ENCODE assay signal across 25 mouse cellular contexts in the genomic region with DNA sequence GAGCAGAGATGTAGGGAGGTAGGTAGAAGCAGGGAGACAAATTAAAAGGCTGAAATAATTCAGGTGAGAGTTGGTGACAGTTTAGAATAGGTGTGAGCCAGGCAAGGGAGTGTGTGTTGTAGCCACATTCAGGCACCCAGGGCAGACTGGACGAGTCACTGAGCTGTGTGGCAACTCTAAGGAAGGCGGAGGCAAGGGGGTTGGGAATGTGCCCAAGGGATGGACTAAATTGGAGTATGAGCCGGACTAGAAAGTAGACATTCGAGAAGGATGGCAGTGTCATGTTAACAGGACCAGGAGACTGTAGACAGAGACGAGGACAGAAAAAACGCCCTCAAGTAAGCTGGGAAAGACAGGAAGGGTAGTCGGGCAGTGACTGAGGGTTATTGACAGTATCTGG.
A peak's percentile ranks its signal among the peaks of the same experiment; 100 is the strongest.
DNase-seq lines count a peak whose midpoint lies in the region; ATAC-seq lines count a peak whose summit lies in the region.
"Had no signal": no experiment of that assay in that cellular context is flagged by ENCODE, and none has a peak within 500 bp of the region (broad histone marks: within the 10 kb centered on the region; RNA-seq: fewer than 3 reads in every experiment).

No protein-coding gene starts in this region.

- WGBS in midbrain, embryonic 11.5 days, result 84% methylated on average over 7 of the region's 7 CpGs
- 80% methylated on average over 7 of the region's 7 CpGs for WGBS in midbrain, embryonic 10.5 days

- no peak overlapping the region for H3K4me2 ChIP-seq in midbrain, embryonic 11.5 days
- H3K4me2 ChIP-seq: embryonic facial prominence, embryonic 12.5 days; embryonic facial prominence, embryonic 15.5 days; heart, embryonic 12.5 days; heart, embryonic 15.5 days; hindbrain, embryonic 13.5 days had no signal

- H3K4me3 ChIP-seq in midbrain, embryonic 11.5 days (ENCODE audit: low read depth, low read length), result no peak overlapping the region
- no peak overlapping the region for H3K4me3 ChIP-seq in midbrain, embryonic 10.5 days
- H3K4me3 ChIP-seq: embryonic facial prominence, embryonic 12.5 days; embryonic facial prominence, embryonic 15.5 days; heart, embryonic 12.5 days; heart, embryonic 15.5 days; hindbrain, embryonic 10.5 days; hindbrain, embryonic 13.5 days had no signal

- ATAC-seq in midbrain, embryonic 11.5 days (ENCODE audit: low FRiP score), result no peak
- ATAC-seq: activated CD4-positive, CD25-positive, alpha-beta regulatory T cell, adult 4 months; forebrain, embryonic 14.5 days; forebrain, postnatal 0 days; hindbrain, embryonic 16.5 days; intestine, postnatal 0 days had no signal

- H3K27me3 ChIP-seq in midbrain, embryonic 11.5 days (ENCODE audit: control insufficient read depth, insufficient read depth, low read length), result no peaks in the 10 kb centered on the region
- H3K27me3 ChIP-seq in midbrain, embryonic 10.5 days (ENCODE audit: low read depth, poor library complexity, severe bottlenecking), result no peaks in the 10 kb centered on the region
- H3K27me3 ChIP-seq: embryonic facial prominence, embryonic 12.5 days; embryonic facial prominence, embryonic 15.5 days; heart, embryonic 12.5 days; heart, embryonic 15.5 days; hindbrain, embryonic 13.5 days had no signal

- no peak overlapping the region for H3K27ac ChIP-seq in midbrain, embryonic 11.5 days (ENCODE audit: low read depth, low read length)
- H3K27ac ChIP-seq in midbrain, embryonic 10.5 days (replicated peaks), result no peak overlapping the region
- H3K27ac ChIP-seq: embryonic facial prominence, embryonic 12.5 days; embryonic facial prominence, embryonic 15.5 days; heart, embryonic 15.5 days; hindbrain, embryonic 10.5 days; hindbrain, embryonic 13.5 days had no signal

- no peaks in the 10 kb centered on the region for H3K36me3 ChIP-seq in midbrain, embryonic 11.5 days (ENCODE audit: control insufficient read depth, insufficient read depth, low read length)
- no peaks in the 10 kb centered on the region for H3K36me3 ChIP-seq in midbrain, embryonic 10.5 days
- H3K36me3 ChIP-seq: embryonic facial prominence, embryonic 12.5 days; embryonic facial prominence, embryonic 15.5 days; heart, embryonic 12.5 days; heart, embryonic 15.5 days; hindbrain, embryonic 10.5 days; hindbrain, embryonic 13.5 days had no signal

- H3K9me3 ChIP-seq in midbrain, embryonic 11.5 days (ENCODE audit: control insufficient read depth, low read length), result no peaks in the 10 kb centered on the region
- H3K9me3 ChIP-seq in midbrain, embryonic 10.5 days (replicated peaks), result no peaks in the 10 kb centered on the region
- H3K9me3 ChIP-seq: embryonic facial prominence, embryonic 12.5 days; embryonic facial prominence, embryonic 15.5 days; heart, embryonic 12.5 days; heart, embryonic 15.5 days; hindbrain, embryonic 10.5 days; hindbrain, embryonic 13.5 days had no signal

- DNase-seq in gastrocnemius, adult 18-20 months (ENCODE audit: low spot score), result peak; percentile 61
- no peak for DNase-seq in gastrocnemius, postnatal 10 days
- DNase-seq in midbrain, embryonic 11.5 days (ENCODE audit: low spot score, missing footprints), result peak; percentile 21
- DNase-seq in midbrain, embryonic 10.5 days (ENCODE audit: low spot score), result no peak
- DNase-seq in skeletal muscle tissue, adult 2 months (ENCODE audit: low read depth, low spot score), result peak; percentile 17
- no peak for DNase-seq in right cerebral cortex, postnatal 4 days
- DNase-seq: adrenal gland, postnatal 10 days; adrenal gland, postnatal 36 days; cerebellum, adult 18-20 months; cerebellum, adult 9-10 months; cerebellum, postnatal 14 days; forebrain, postnatal 0 days; heart, adult 18-20 months; heart, postnatal 10 days; heart, postnatal 36 days had no signal

- peaks cover 2% of the 10 kb centered on the region; the same call in 1 of the 2 replicates for H3K4me1 ChIP-seq in midbrain, embryonic 11.5 days (ENCODE audit: control insufficient read depth, insufficient read depth, low read length)
- H3K4me1 ChIP-seq in midbrain, embryonic 10.5 days, result peaks cover 12% of the 10 kb centered on the region
- H3K4me1 ChIP-seq: embryonic facial prominence, embryonic 12.5 days; embryonic facial prominence, embryonic 15.5 days had no signal

- no peak overlapping the region for H3K9ac ChIP-seq in midbrain, embryonic 11.5 days (ENCODE audit: low read length)
- H3K9ac ChIP-seq: embryonic facial prominence, embryonic 12.5 days; embryonic facial prominence, embryonic 15.5 days; forebrain, postnatal 0 days; heart, embryonic 12.5 days; heart, embryonic 15.5 days; hindbrain, embryonic 13.5 days had no signal

Comparison
In these comparisons a context has a peak if more than half of its experiments do, and no peak if none do; other contexts are left out.
1. DNase-seq: peak in gastrocnemius, adult 18-20 months (single experiment), midbrain, embryonic 11.5 days (single experiment) and skeletal muscle tissue, adult 2 months (single experiment); none in gastrocnemius, postnatal 10 days (single experiment), midbrain, embryonic 10.5 days (single experiment) and right cerebral cortex, postnatal 4 days (single experiment).